Mouse (Mus musculus) heart, embryonic 14.5 days (tissue): ENCODE measurements around the gene Trim9. TPM values are rescaled to one million over a fixed set of nuclear protein-coding genes. Genes with fewer than 3 reads are reported as not detected.

Experiments
- ATAC-seq: fragments of 200-750 bp; cut with Nextera tagmentation; 2 replicates; pipeline ENCODE4 v1.8.0; 2017; ENCODE audit warnings: low read depth, moderate TSS enrichment; ENCODE audit not compliant: insufficient number of reproducible peaks, insufficient read depth, low FRiP score
- H3K27ac ChIP-seq, 2 experiments: fragments of 200-500 bp in 1 of 2; fragments of 300-500 bp in 1 of 2; sonication (generic) in 1 of 2; replicated peaks in 1 of 2; 2 replicates each; pipeline ENCODE4 v1.5.1; 2012 to 2014; ENCODE audit warnings: low read depth in 2 of 2, low read length in 2 of 2, control low read depth in 1 of 2, mild to moderate bottlenecking in 1 of 2, mixed read lengths in 1 of 2; ENCODE audit not compliant: control insufficient read depth in 1 of 2, insufficient read depth in 1 of 2
- H3K27me3 ChIP-seq: fragments of 300-500 bp; sonication (generic); 2 replicates; pipeline ENCODE4 v1.6.1; 2014; ENCODE audit warnings: mild to moderate bottlenecking, low read length, control low read depth; ENCODE audit not compliant: control insufficient read depth, insufficient read depth
- H3K36me3 ChIP-seq: fragments of 300-500 bp; sonication (generic); 2 replicates; pipeline ENCODE4 v1.6.1; 2014; ENCODE audit warnings: mild to moderate bottlenecking, control low read depth, low read length, mixed read lengths; ENCODE audit not compliant: control insufficient read depth, insufficient read depth
- H3K4me1 ChIP-seq, 2 experiments: fragments of 200-500 bp in 1 of 2; fragments of 300-500 bp in 1 of 2; sonication (generic) in 1 of 2; 2 replicates each; pipeline ENCODE4 v1.6.1; 2012 to 2014; ENCODE audit warnings: low read length in 2 of 2, control low read depth in 1 of 2, mixed read lengths in 1 of 2; ENCODE audit not compliant: control insufficient read depth in 2 of 2, insufficient read depth in 2 of 2
- H3K4me2 ChIP-seq: fragments of 300-500 bp; sonication (generic); 2 replicates; pipeline ENCODE4 v1.6.1; 2014; ENCODE audit warnings: mild to moderate bottlenecking, low read length
- H3K4me3 ChIP-seq, 2 experiments: fragments of 200-500 bp in 1 of 2; fragments of 300-500 bp in 1 of 2; sonication (generic) in 1 of 2; 2 replicates each; pipeline ENCODE4 v1.5.1; 2012 to 2014; ENCODE audit warnings: low read length in 2 of 2, mild to moderate bottlenecking in 2 of 2, control low read depth in 1 of 2, low read depth in 1 of 2, moderate library complexity in 1 of 2; ENCODE audit not compliant: control insufficient read depth in 1 of 2, insufficient read depth in 1 of 2
- H3K9ac ChIP-seq: fragments of 300-500 bp; sonication (generic); 2 replicates; pipeline ENCODE4 v1.6.1; 2014; ENCODE audit warnings: mild to moderate bottlenecking, low read length
- H3K9me3 ChIP-seq: fragments of 300-500 bp; sonication (generic); 2 replicates; pipeline ENCODE4 v1.6.1; 2016; ENCODE audit warnings: low read length, control low read depth; ENCODE audit not compliant: control insufficient read depth
- WGBS: fragments of 180-500 bp; shearing (Covaris S2); extraction: QIAGEN DNeasy Blood & Tissue Kit; methylation state at CpG from one replicate; pipeline ENCODE4 v1.1.7; 2014; 5-methylcytosine and 5-hydroxymethylcytosine counted together
- polyA plus RNA-seq: library from polyadenylated mRNA; unstranded; fragments of >200 nt; fragmentation: Nextera tagmentation; extraction: Ambion mirVana; gene quantifications from 2 replicates; pipeline ENCODE4 v1.2.1, GENCODE M21; 2014

Gene Trim9
- polyA plus RNA-seq, 1 experiment from 2014 or later = 0.30 TPM

- Histone ChIP-seq H3K4me1 (peaks cover 13 to 17% of the 10 kb centered on the region in 2 experiments), H3K4me3 (peak overlapping the region; percentile 67), H3K27me3 (peaks cover 25% of the 10 kb centered on the region), H3K36me3 (no peaks in the 10 kb centered on the region), H3K4me2 (peak overlapping the region; percentile 98), H3K9ac (peak overlapping the region; percentile 73), H3K27ac (no peak overlapping the region), H3K9me3 (no peaks in the 10 kb centered on the region)
- WGBS = 14% methylated on average over 8 of the region's 8 CpGs
- no peak for ATAC-seq
Observed at GRCm38 (mm10) chr12:70348026-70348425, 612 bp upstream of the Trim9 start.

GRCm38 (mm10) chr12:70346139-70347026 is 1.0 kb downstream of the Trim9 start:
- H3K4me1 ChIP-seq = peaks cover 13 to 17% of the 10 kb centered on the region in 2 experiments
- H3K9me3 ChIP-seq = no peaks in the 10 kb centered on the region
- peaks cover 25% of the 10 kb centered on the region for H3K27me3 ChIP-seq
- peak overlapping the region; percentile 25; the same call in 1 of the 2 replicates for H3K9ac ChIP-seq
- H3K27ac ChIP-seq = no peak overlapping the region
- H3K36me3 ChIP-seq = no peaks in the 10 kb centered on the region
- peak overlapping the region; percentile 98 for H3K4me2 ChIP-seq
- no peak for ATAC-seq
- 1% methylated on average over 60 of the region's 60 CpGs for WGBS
- H3K4me3 ChIP-seq = peak overlapping the region; percentile 67

GRCm38 (mm10) chr12:70345531-70346138 is 1.8 kb downstream of the Trim9 start:
- Histone ChIP-seq H3K9me3 (no peaks in the 10 kb centered on the region), H3K4me3 (peak overlapping the region in 1 of 2 experiments; percentile 67; a peak in 3 of 4 replicates), H3K27me3 (peaks cover 25% of the 10 kb centered on the region), H3K4me1 (peaks cover 13 to 17% of the 10 kb centered on the region in 2 experiments), H3K4me2 (peak overlapping the region; percentile 98), H3K9ac (no peak overlapping the region), H3K27ac (no peak overlapping the region), H3K36me3 (no peaks in the 10 kb centered on the region)
- WGBS = 30% methylated on average over 16 of the region's 16 CpGs
- no peak for ATAC-seq

GRCm38 (mm10) chr12:70335176-70335575 is 12.2 kb downstream of the Trim9 start:
- H3K27ac ChIP-seq = no peak overlapping the region
- no peaks in the 10 kb centered on the region for H3K9me3 ChIP-seq
- H3K9ac ChIP-seq = no peak overlapping the region
- no peaks in the 10 kb centered on the region for H3K27me3 ChIP-seq
- H3K36me3 ChIP-seq = no peaks in the 10 kb centered on the region
- no peak overlapping the region for H3K4me2 ChIP-seq
- ATAC-seq = no peak
- no peak overlapping the region for H3K4me3 ChIP-seq
- WGBS = 55% methylated on average over 5 of the region's 5 CpGs
- H3K4me1 ChIP-seq = no peaks in the 10 kb centered on the region

- 86% methylated on average over 6 of the region's 6 CpGs for WGBS
- no peak for ATAC-seq
- H3K27me3 ChIP-seq = no peaks in the 10 kb centered on the region
- H3K4me2 ChIP-seq = no peak overlapping the region
- H3K4me1 ChIP-seq = peaks cover 4 to 5% of the 10 kb centered on the region in 2 experiments; a peak in 3 of 4 replicates
- H3K4me3 ChIP-seq = no peak overlapping the region
- H3K9ac ChIP-seq = no peak overlapping the region
- no peaks in the 10 kb centered on the region for H3K36me3 ChIP-seq
- no peaks in the 10 kb centered on the region for H3K9me3 ChIP-seq
- no peak overlapping the region for H3K27ac ChIP-seq
Observed at GRCm38 (mm10) chr12:70333253-70333805, 14.1 kb downstream of the Trim9 start.

- no peak overlapping the region for H3K9ac ChIP-seq
- peaks cover 4 to 5% of the 10 kb centered on the region in 2 experiments; a peak in 3 of 4 replicates for H3K4me1 ChIP-seq
- no peaks in the 10 kb centered on the region for H3K9me3 ChIP-seq
- no peak overlapping the region for H3K4me3 ChIP-seq
- H3K27me3 ChIP-seq = no peaks in the 10 kb centered on the region
- peak overlapping the region; percentile 2 to 47; a peak in 1 of 4 replicates for H3K27ac ChIP-seq
- H3K4me2 ChIP-seq = no peak overlapping the region
- no peaks in the 10 kb centered on the region for H3K36me3 ChIP-seq
- 14% methylated on average over 3 of the region's 3 CpGs for WGBS
- peak; percentile 79 for ATAC-seq
Observed at GRCm38 (mm10) chr12:70329059-70329458, 18.4 kb downstream of the Trim9 start.

GRCm38 (mm10) chr12:70326956-70327355 is 20.5 kb downstream of the Trim9 start:
- WGBS = 79% methylated on average over 1 of the region's 1 CpGs
- H3K9me3 ChIP-seq = no peaks in the 10 kb centered on the region
- ATAC-seq = no peak

More at GRCm38 (mm10) chr12:70326956-70327355, 20.5 kb downstream of the Trim9 start:
- no peak overlapping the region for H3K4me2 ChIP-seq
- no peak overlapping the region for H3K4me3 ChIP-seq
- H3K4me1 ChIP-seq = peaks cover 4 to 5% of the 10 kb centered on the region in 2 experiments; a peak in 3 of 4 replicates
- no peak overlapping the region for H3K27ac ChIP-seq
- no peaks in the 10 kb centered on the region for H3K36me3 ChIP-seq
- H3K27me3 ChIP-seq = no peaks in the 10 kb centered on the region
- H3K9ac ChIP-seq = no peak overlapping the region
